Mouse (Mus musculus) liver, adult (tissue): Measurements from ENCODE around the gene Nr2f1.

Experiments
- GATA4 ChIP-seq: IDR thresholded peaks from 2 replicates; pipeline ENCODE4 v1.6.1; 2014; ENCODE audit warnings: mild to moderate bottlenecking, low read length; ENCODE audit not compliant: insufficient replicate concordance

Nr2f1 gene

GRCm38 (mm10) chr13:78199642-78200160, at the start of gene Nr2f1:
Gene Nr2f1, minus strand, starts transcription at chr13:78199757.
- no peak for TF ChIP-seq GATA4

DNA sequence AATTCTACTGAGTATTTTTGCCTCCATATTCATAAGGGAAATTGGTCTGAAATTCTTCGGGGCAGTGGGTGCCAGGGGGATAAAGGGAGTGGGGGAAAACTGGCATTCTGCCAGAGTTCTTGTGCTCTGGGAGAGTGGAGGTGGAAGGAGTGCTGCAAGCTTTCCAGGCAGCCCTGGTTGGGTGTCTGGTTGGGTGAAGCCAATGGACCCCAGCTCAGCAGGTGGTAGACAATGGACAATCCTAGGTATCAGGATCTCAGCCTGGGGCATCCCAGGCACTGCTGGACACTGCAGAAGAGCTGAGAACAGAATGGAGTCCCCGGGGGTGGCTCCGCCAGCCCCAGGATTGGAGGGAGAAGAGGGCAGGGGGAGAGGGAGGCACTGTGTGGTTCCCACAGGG, 22.1 kb upstream of the Nr2f1 start:
- TF ChIP-seq GATA4, result no peak

GRCm38 (mm10) chr13:78220238-78220637, 20.7 kb upstream of the Nr2f1 start:
- peak; percentile 88 for TF ChIP-seq GATA4

DNA sequence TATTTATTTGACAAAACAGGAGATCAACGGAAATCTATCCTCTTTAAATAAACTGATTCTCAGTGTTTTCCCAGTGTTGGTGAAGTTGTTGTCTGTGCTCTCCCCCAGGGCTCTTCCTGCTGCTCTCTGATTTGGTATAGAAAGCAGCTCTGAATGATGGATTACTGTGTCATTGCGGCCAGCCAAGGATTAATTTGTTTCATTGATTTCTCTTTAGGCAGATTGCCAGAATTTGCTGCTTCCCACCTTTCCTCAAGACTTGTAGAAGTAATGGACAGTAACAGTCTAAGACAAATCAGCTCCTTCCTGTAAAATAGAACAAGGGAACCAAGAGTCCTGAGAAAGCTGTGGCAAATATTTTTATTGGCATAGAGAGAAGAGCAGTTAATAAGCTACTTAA, 15.7 kb upstream of the Nr2f1 start:
- no peak for TF ChIP-seq GATA4

GRCm38 (mm10) chr13:78213155-78213554, 13.6 kb upstream of the Nr2f1 start:
- no peak for TF ChIP-seq GATA4

GRCm38 (mm10) chr13:78212111-78212510, 12.6 kb upstream of the Nr2f1 start:
- TF ChIP-seq GATA4, result no peak

DNA sequence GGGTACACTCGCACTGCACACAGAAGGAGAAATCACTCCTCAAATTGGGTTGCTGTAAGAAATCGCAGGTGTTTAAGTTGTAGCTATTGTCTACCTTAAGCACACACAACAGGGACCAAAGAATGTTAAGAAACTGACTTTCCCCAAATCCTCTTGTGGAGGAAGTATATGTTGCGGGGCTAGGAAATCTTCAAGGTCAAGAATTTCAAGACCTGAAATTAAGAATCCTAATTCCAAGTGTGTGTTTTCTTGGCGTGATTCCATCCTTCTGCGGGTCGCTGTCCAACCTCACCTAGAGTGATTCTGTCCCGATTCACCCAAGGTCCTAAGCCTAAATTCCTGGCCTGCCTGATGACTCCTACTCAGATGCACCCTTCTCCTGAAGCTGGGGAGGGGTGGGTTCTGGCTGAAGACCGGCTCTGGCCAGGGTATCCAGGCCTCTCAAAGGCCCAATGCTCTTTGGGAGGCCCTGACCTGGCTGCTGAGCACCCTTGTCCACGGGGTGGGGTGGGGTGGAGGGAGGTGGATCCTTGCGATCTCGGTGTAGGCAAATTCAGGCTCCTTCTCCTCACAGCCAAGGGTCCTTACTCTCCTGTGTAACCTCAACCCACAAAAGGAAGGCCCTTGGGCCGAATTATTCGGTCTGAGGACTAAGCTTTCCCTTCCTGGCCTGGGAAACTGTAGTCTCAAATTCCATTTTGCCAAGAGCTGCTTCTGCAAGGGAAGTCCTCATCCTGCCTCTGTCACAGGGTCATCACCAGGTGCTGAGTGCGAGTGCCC, 11.9 kb upstream of the Nr2f1 start:
- no peak for TF ChIP-seq GATA4

- TF ChIP-seq GATA4, result no peak
These were observed 11.2 kb upstream of the Nr2f1 start for GRCm38 (mm10) chr13:78210748-78211089.

DNA sequence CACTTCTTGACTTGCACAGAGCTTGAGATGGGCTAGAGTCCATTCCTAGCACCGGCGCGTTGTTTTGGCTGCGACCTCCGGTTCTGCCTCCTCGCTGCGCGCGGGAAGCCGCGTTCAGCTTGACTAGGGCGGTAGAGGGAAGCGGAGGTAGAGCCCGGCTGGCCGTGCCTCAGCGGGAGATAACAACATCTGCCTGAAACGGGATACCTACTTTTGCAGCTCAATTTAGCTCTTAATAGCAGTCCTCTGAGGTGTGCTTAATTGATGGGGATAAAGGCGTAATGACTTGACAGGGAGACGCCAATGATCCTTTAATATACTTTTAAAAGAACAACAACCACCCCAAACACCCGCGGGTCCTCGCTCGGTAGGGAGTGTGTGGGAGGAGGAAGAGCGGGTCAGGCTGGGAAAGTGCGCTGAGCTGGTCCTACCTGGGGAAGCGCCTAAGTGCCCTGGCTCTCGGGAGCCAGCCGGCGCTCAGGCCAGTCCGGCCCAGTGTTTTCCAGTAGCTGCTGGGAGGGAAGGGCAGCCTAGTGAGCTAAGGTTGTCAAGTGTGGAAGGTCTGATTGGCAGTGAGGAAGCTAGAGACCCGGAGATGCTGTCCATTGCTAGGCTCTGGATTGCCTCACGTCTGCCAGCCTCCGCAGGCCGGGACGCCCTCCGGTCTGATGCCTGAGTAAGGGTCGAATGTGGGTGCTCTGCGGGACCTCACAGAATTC, 10.6 kb upstream of the Nr2f1 start:
- TF ChIP-seq GATA4, result no peak

- TF ChIP-seq GATA4, result no peak
These were observed 10.1 kb upstream of the Nr2f1 start for GRCm38 (mm10) chr13:78209611-78210028.

DNA sequence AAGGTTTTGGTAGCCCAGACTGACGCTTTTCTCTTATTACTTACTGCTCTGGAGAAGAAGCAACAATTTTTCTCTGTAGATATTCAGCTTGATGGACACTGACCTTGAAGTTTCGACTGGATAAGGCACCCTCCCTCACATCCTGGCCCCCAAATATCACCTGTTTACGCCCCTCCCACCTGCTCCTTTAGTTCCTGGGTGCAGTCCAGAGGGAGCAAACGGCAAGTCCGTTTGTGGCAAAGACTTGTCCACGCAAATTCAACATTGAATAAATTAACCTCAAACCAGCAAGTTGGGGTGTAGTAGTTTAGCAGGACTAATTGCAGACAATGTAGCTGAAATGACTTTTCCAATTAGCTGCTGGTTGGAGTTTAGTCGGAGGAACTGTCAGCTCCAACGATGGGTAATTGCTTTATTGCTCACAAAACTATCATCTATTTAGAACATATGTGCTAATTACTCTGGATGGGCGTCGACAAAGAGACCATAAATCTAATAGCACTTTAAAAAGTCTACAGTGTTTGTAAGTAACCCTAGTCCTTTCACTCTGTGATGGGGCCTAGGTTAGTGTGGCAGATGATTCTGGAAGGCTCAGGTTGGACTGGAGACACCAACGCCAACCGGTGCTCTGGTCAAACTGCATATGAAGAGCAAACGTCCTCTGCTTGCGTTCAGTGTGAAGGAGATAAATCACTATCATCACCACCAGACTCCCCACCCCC, 9.3 kb upstream of the Nr2f1 start:
- TF ChIP-seq GATA4, result no peak

DNA sequence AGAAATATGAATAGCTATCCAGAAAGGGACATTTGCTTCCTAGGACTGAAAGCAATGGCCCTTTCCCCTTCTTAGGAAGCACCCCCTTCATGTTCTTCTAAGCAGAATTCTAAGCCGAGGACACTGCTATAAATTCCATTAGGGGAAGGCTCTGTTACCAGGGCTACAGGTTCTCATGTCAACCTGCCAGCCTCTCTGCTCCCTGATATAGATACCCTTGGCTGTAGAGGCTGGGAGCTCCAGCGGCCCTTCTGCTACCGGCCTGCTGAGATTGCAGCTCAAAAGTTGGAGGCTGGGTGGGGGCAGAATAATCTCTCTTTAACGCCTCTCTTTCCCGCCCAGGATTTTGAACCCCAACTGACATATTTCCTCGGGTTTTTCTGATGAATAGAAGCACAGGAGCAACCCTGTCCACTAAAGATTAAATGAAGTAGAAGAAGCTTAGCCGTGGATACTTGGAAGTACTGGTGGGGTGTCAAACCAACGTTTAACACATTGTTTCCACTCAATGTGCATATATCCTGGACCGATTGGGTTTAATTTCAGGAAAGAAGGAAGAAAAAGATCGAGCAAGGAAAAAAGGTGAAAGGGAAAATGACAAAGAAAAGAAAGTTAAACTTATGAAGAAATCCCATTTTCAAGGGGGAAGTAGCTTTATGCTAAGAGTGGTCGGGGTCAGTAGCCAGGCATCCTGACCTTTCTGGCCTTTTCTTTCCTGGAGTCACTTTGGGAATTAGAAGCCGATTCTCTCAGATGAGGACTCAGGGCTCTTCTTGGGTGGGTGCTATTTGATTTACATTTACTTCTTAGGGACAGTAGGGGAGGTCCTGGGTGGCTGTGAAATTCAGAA, 8.5 kb upstream of the Nr2f1 start:
- no peak for TF ChIP-seq GATA4

- TF ChIP-seq GATA4, result no peak
These were observed 7.4 kb upstream of the Nr2f1 start for GRCm38 (mm10) chr13:78206891-78207430.

DNA sequence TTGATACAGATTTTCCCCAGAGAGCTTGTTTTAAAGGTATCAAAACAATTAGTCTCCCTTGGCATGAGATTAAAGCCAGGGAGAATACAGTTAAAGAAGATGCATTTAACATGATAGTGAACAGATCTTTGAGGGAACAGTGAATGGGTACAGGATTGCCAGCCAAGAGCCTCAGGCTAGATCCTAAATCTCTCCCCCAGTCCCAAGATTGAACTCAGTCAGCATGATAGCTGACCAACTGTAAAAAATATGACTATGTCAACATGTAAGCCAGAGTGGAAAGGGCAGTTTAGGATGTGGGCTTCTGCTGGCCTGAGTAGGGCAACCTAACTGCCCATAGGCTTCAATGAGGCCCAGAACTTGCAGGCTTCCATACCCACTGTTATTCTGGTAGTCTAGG, 5.9 kb upstream of the Nr2f1 start:
- no peak for TF ChIP-seq GATA4
